Mouse (Mus musculus) ES-Bruce4 (cell line): Measurements from ENCODE around the gene Prrx2.
"Not testable (repeated sequence)": the region's sequence is repeated elsewhere in the genome, so short reads cannot be mapped to it uniquely, and the experiment has no call there.

Experiments
- EP300 ChIP-seq: IDR thresholded peaks from 2 replicates; pipeline ENCODE4 v1.6.1; 2011; ENCODE audit warnings: low read depth, low read length; ENCODE audit not compliant: insufficient read depth
- POLR2A ChIP-seq: IDR thresholded peaks from one replicate; pipeline ENCODE4 v1.8.1; 2011; ENCODE audit warnings: low read length; ENCODE audit not compliant: insufficient read depth

- TF ChIP-seq EP300, POLR2A: not testable (repeated sequence)
Observed at GRCm38 (mm10) chr2:30930846-30931245, 96.1 kb downstream of the Prrx2 start.
